Mouse (Mus musculus): ENCODE measurements at regions not wholly inside any gene's neighbourhood (a gene's known extent, or its start where the extent isn't known, plus 50 kb on each side); places are given as distances from the start of the nearest gene placed in this dataset.

DNA sequence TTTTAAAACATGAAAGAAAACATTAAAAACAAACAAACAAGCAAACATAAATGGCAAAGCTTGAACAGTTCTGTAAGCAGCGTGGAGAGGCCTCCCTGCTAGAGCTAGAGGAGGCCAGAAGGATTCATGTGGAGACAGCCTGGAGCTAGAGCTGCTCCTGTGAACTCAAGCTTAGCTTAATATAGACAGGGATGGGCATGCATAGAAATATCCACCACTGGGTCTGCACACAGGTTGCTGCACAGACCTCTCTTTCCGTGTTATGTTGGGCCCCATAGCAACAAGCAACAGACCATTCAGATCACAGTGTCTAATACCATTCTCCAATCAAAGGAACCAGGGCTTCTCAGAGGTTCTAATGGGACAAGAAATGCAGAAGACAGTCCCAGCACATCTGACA, 122.9 kb upstream of the Magi3 start:
- no peaks in the 10 kb centered on the region for H3K27me3 ChIP-seq (ENCODE audit: control insufficient read depth, insufficient read depth, low read length)
- DNase-seq (ENCODE audit: low spot score) (no peak), ATAC-seq (ENCODE audit: insufficient read depth, low read depth) (peak; percentile 41; the same call in 1 of the 2 replicates)
- H3K36me3 ChIP-seq (replicated peaks; ENCODE audit: control insufficient read depth, insufficient read depth, low read length): no peaks in the 10 kb centered on the region
- no peaks in the 10 kb centered on the region for H3K9me3 ChIP-seq (replicated peaks; ENCODE audit: control insufficient read depth, low read length)
- H3K9ac ChIP-seq (replicated peaks; ENCODE audit: low read depth, low read length): no peak overlapping the region
- peaks cover 10% of the 10 kb centered on the region; the same call in 1 of the 2 replicates for H3K4me1 ChIP-seq (ENCODE audit: control insufficient read depth, insufficient read depth)
- 49% methylated on average over 2 of the region's 2 CpGs for WGBS
- no peak for TF ChIP-seq EP300 (IDR thresholded peaks at IDR 0.05; ENCODE audit: low read depth)
- H3K27ac ChIP-seq (ENCODE audit: low read depth): peak overlapping the region; percentile 48
- no peak overlapping the region for H3K4me3 ChIP-seq (ENCODE audit: low read depth, low read length)
- no peak overlapping the region for H3K4me2 ChIP-seq (ENCODE audit: low read depth, low read length)

DNA sequence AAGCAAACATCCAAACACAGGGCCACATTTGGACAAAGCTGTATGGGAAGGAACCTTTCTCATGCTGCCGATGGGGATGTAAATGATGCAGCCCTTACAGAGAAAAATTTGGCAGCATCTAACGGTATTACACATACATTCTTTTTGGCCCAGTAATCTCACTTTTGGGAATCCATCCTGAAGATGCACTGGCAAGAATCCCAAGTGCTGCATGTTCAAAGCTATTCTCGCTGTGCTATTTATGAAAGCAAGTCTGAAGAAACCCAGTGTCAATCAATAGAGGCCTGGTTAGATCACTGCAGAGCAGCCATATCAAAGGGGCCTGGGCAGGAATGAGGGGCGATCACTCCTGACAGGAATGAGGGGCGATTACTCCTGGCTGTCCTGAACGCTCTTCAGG, 122.0 kb upstream of the Magi3 start:
- WGBS: 36% methylated on average over 6 of the region's 6 CpGs
- H3K27ac ChIP-seq (ENCODE audit: low read depth): no peak overlapping the region
- H3K4me2 ChIP-seq (ENCODE audit: low read depth, low read length): no peak overlapping the region
- ATAC-seq (ENCODE audit: insufficient read depth, low read depth): no peak
- no peak for DNase-seq (ENCODE audit: low spot score)
- no peak overlapping the region for H3K9ac ChIP-seq (replicated peaks; ENCODE audit: low read depth, low read length)
- H3K4me1 ChIP-seq (ENCODE audit: control insufficient read depth, insufficient read depth): peaks cover 10% of the 10 kb centered on the region; the same call in 1 of the 2 replicates
- H3K36me3 ChIP-seq (replicated peaks; ENCODE audit: control insufficient read depth, insufficient read depth, low read length): no peaks in the 10 kb centered on the region
- H3K27me3 ChIP-seq (ENCODE audit: control insufficient read depth, insufficient read depth, low read length): no peaks in the 10 kb centered on the region
- no peaks in the 10 kb centered on the region for H3K9me3 ChIP-seq (replicated peaks; ENCODE audit: control insufficient read depth, low read length)
- H3K4me3 ChIP-seq (ENCODE audit: low read depth, low read length): no peak overlapping the region
- TF ChIP-seq CTCF (IDR thresholded peaks at IDR 0.05; ENCODE audit: low read depth) (no peak), EP300 (IDR thresholded peaks at IDR 0.05; ENCODE audit: low read depth) (no peak)

GRCm38 (mm10) chr3:104340331-104340730, 120.2 kb upstream of the Magi3 start:
- TF ChIP-seq CTCF (IDR thresholded peaks at IDR 0.05; ENCODE audit: low read depth) (no peak), EP300 (IDR thresholded peaks at IDR 0.05; ENCODE audit: low read depth) (no peak)
- Histone ChIP-seq H3K9ac (replicated peaks; ENCODE audit: low read depth, low read length) (no peak overlapping the region), H3K27ac (ENCODE audit: low read depth) (no peak overlapping the region), H3K4me1 (ENCODE audit: control insufficient read depth, insufficient read depth) (peaks cover 10% of the 10 kb centered on the region; the same call in 1 of the 2 replicates), H3K27me3 (ENCODE audit: control insufficient read depth, insufficient read depth, low read length) (no peaks in the 10 kb centered on the region), H3K4me2 (ENCODE audit: low read depth, low read length) (no peak overlapping the region), H3K9me3 (replicated peaks; ENCODE audit: control insufficient read depth, low read length) (no peaks in the 10 kb centered on the region), H3K36me3 (replicated peaks; ENCODE audit: control insufficient read depth, insufficient read depth, low read length) (no peaks in the 10 kb centered on the region), H3K4me3 (ENCODE audit: low read depth, low read length) (no peak overlapping the region)
- no peak for DNase-seq (ENCODE audit: low spot score)
- no peak for ATAC-seq (ENCODE audit: insufficient read depth, low read depth)
- 76% methylated on average over 2 of the region's 2 CpGs for WGBS

GRCm38 (mm10) chr3:104336867-104337266, 116.7 kb upstream of the Magi3 start:
- ATAC-seq (ENCODE audit: insufficient read depth, low read depth) (no peak), DNase-seq (ENCODE audit: low spot score) (no peak)
- Histone ChIP-seq H3K4me3 (ENCODE audit: low read depth, low read length) (no peak overlapping the region), H3K4me1 (ENCODE audit: control insufficient read depth, insufficient read depth) (no peaks in the 10 kb centered on the region), H3K36me3 (replicated peaks; ENCODE audit: control insufficient read depth, insufficient read depth, low read length) (no peaks in the 10 kb centered on the region), H3K27ac (ENCODE audit: low read depth) (no peak overlapping the region), H3K27me3 (ENCODE audit: control insufficient read depth, insufficient read depth, low read length) (no peaks in the 10 kb centered on the region), H3K9me3 (replicated peaks; ENCODE audit: control insufficient read depth, low read length) (no peaks in the 10 kb centered on the region), H3K9ac (replicated peaks; ENCODE audit: low read depth, low read length) (no peak overlapping the region), H3K4me2 (ENCODE audit: low read depth, low read length) (no peak overlapping the region)
- WGBS: 78% methylated on average over 5 of the region's 5 CpGs
- TF ChIP-seq EP300 (IDR thresholded peaks at IDR 0.05; ENCODE audit: low read depth) (no peak), CTCF (IDR thresholded peaks at IDR 0.05; ENCODE audit: low read depth) (no peak)

- no peak overlapping the region for H3K4me2 ChIP-seq (ENCODE audit: low read depth, low read length)
- no peak overlapping the region for H3K27ac ChIP-seq (ENCODE audit: low read depth)
- TF ChIP-seq EP300 (IDR thresholded peaks at IDR 0.05; ENCODE audit: low read depth) (no peak), CTCF (IDR thresholded peaks at IDR 0.05; ENCODE audit: low read depth) (no peak)
- no peak overlapping the region for H3K4me3 ChIP-seq (ENCODE audit: low read depth, low read length)
- no peak for DNase-seq (ENCODE audit: low spot score)
- no peaks in the 10 kb centered on the region for H3K9me3 ChIP-seq (replicated peaks; ENCODE audit: control insufficient read depth, low read length)
- no peaks in the 10 kb centered on the region for H3K4me1 ChIP-seq (ENCODE audit: control insufficient read depth, insufficient read depth)
- no peaks in the 10 kb centered on the region for H3K36me3 ChIP-seq (replicated peaks; ENCODE audit: control insufficient read depth, insufficient read depth, low read length)
- WGBS: 20% methylated on average over 4 of the region's 4 CpGs
- no peak overlapping the region for H3K9ac ChIP-seq (replicated peaks; ENCODE audit: low read depth, low read length)
- ATAC-seq (ENCODE audit: insufficient read depth, low read depth): no peak
- no peaks in the 10 kb centered on the region for H3K27me3 ChIP-seq (ENCODE audit: control insufficient read depth, insufficient read depth, low read length)
These were observed 116.1 kb upstream of the Magi3 start for GRCm38 (mm10) chr3:104336308-104336707.

GRCm38 (mm10) chr3:104334760-104335159, 114.6 kb upstream of the Magi3 start:
- TF ChIP-seq CTCF (IDR thresholded peaks at IDR 0.05; ENCODE audit: low read depth) (no peak), EP300 (IDR thresholded peaks at IDR 0.05; ENCODE audit: low read depth) (no peak)
- H3K4me1 ChIP-seq (ENCODE audit: control insufficient read depth, insufficient read depth): no peaks in the 10 kb centered on the region
- 77% methylated on average over 7 of the region's 7 CpGs for WGBS

More at GRCm38 (mm10) chr3:104334760-104335159, 114.6 kb upstream of the Magi3 start:
- Histone ChIP-seq H3K36me3 (replicated peaks; ENCODE audit: control insufficient read depth, insufficient read depth, low read length) (no peaks in the 10 kb centered on the region), H3K9ac (replicated peaks; ENCODE audit: low read depth, low read length) (no peak overlapping the region), H3K27me3 (ENCODE audit: control insufficient read depth, insufficient read depth, low read length) (no peaks in the 10 kb centered on the region), H3K4me3 (ENCODE audit: low read depth, low read length) (no peak overlapping the region), H3K27ac (ENCODE audit: low read depth) (no peak overlapping the region), H3K9me3 (replicated peaks; ENCODE audit: control insufficient read depth, low read length) (no peaks in the 10 kb centered on the region), H3K4me2 (ENCODE audit: low read depth, low read length) (no peak overlapping the region)
- ATAC-seq (ENCODE audit: insufficient read depth, low read depth) (no peak), DNase-seq (ENCODE audit: low spot score) (no peak)

All from heart, postnatal 0 days (tissue).